Mouse (Mus musculus): ENCODE measurements around the gene Rnasek. TPM values are rescaled to one million over a fixed set of nuclear protein-coding genes. Genes with fewer than 3 reads are reported as not detected.
A peak's percentile ranks its signal among the peaks of the same experiment; 100 is the strongest.

Rnasek gene
- polyA plus RNA-seq, 1 experiment from 2014 or later = 126 TPM

DNA sequence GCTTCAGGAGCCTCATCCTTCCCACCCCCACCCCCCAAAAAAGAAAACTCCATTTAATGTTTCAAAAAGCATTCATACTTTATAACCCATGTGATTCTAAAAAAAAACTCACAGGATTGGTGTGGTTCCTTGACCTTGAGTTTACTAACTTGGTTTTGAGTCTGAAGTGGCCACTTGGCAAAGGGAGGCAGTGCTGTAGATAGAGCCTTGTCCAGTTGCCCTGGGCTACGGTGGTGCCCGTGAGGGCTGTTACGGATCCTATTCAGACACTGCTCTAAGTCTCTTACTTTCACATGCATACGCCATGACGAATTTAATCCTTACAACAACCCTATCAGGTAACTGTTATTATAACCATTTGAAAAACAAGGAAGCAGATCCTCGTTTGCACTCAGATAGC lies 27.7 kb downstream of the Rnasek start:
- H3K27me3 ChIP-seq (ENCODE audit: insufficient read depth, poor library complexity, severe bottlenecking) = peaks cover 62% of the 10 kb centered on the region
- no peak overlapping the region for H3K4me3 ChIP-seq
- no peak for DNase-seq (ENCODE audit: low spot score)
- no peak overlapping the region for H3K27ac ChIP-seq
- H3K9me3 ChIP-seq = no peaks in the 10 kb centered on the region
- H3K4me1 ChIP-seq = peaks cover 22% of the 10 kb centered on the region
- WGBS = 71% methylated on average over 6 of the region's 6 CpGs
- 0 out of 2 replicates have a peak, but pooled peaks cover 5% of the 10 kb centered on the region for H3K36me3 ChIP-seq

DNA sequence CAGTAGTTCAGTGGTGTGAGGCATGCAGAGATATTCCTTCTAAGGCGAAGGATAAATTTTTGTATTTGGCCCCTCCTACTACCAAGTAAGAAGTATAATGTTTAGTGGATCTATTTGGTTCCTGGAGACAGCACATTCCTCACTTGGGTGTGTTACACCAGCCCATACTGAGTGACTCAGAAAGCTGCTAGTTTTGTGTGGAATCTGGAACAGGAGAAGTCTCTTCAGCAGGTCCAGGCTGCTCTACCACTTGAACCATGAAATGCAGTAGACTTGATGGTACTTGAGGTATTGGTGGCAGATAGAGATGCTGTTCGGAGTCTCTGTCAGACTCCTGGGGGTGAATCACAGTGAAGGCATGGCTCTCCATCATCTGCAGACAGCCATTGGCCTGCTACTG lies 29.0 kb downstream of the Rnasek start:
- H3K4me3 ChIP-seq = no peak overlapping the region
- no peaks in the 10 kb centered on the region for H3K36me3 ChIP-seq
- no peaks in the 10 kb centered on the region for H3K9me3 ChIP-seq
- H3K27ac ChIP-seq = no peak overlapping the region
- DNase-seq (ENCODE audit: low spot score) = no peak
- H3K4me1 ChIP-seq = peaks cover 21% of the 10 kb centered on the region
- WGBS = 89% methylated on average over 2 of the region's 2 CpGs
- H3K27me3 ChIP-seq (ENCODE audit: insufficient read depth, poor library complexity, severe bottlenecking) = peaks cover 57% of the 10 kb centered on the region

GRCm38 (mm10) chr11:70208778-70209388 lies 30.8 kb downstream of the Rnasek start:
- Histone ChIP-seq H3K36me3 (no peaks in the 10 kb centered on the region), H3K27ac (no peak overlapping the region), H3K9me3 (no peaks in the 10 kb centered on the region), H3K27me3 (ENCODE audit: insufficient read depth, poor library complexity, severe bottlenecking) (peaks cover 53% of the 10 kb centered on the region), H3K4me3 (no peak overlapping the region), H3K4me1 (peaks cover 3% of the 10 kb centered on the region; the same call in 1 of the 2 replicates)
- 65% methylated on average over 5 of the region's 5 CpGs for WGBS
- no peak for DNase-seq (ENCODE audit: low spot score)

DNA sequence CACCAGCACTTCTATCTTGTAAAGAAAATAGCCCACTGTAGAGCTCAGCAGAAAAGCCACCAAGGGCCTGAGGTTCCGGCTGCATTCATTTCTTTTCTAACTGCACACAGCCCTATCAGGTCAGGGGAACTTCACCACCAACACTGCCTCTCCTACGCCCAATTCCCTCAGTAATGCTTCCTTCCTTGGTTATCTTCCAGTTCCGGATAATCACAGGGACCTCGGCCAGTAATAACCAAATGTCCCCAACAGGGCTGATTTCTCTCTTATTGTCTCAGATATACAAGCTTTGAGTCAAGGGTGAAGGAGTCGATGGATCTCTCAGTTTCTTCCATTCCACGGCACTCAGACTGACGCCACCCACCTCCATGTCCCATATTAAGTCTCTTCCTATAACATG lies 32.4 kb downstream of the Rnasek start:
- Histone ChIP-seq H3K27me3 (ENCODE audit: insufficient read depth, poor library complexity, severe bottlenecking) (peaks cover 47% of the 10 kb centered on the region), H3K4me1 (no peaks in the 10 kb centered on the region), H3K4me3 (no peak overlapping the region), H3K27ac (no peak overlapping the region), H3K36me3 (no peaks in the 10 kb centered on the region), H3K9me3 (no peaks in the 10 kb centered on the region)
- WGBS = 70% methylated on average over 7 of the region's 7 CpGs
- no peak for DNase-seq (ENCODE audit: low spot score)

DNA sequence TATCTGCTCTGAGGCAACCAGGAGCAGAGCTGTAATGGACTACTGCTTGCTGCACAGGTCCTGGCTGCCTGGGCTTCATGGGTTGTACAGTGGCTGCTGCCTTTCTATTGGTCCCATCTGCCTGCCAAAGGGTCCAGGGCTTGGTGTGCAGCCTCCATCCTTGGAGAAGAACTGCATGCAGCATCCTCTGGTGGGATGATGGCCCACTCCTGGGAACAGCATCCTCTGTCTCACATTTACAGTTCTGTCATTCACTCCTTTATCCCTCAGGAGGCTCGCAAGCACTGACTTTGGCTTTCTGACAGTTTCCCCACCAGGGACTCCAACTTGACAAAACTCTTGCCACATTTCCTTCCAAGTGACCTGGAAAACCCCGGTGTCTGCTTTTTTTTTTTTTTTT lies 32.8 kb downstream of the Rnasek start:
- Histone ChIP-seq H3K4me1 (no peaks in the 10 kb centered on the region), H3K27ac (no peak overlapping the region), H3K4me3 (no peak overlapping the region), H3K27me3 (ENCODE audit: insufficient read depth, poor library complexity, severe bottlenecking) (peaks cover 43% of the 10 kb centered on the region; the same call in 1 of the 2 replicates), H3K9me3 (no peaks in the 10 kb centered on the region), H3K36me3 (no peaks in the 10 kb centered on the region)
- no peak for DNase-seq (ENCODE audit: low spot score)
- WGBS = 75% methylated on average over 2 of the region's 2 CpGs

DNA sequence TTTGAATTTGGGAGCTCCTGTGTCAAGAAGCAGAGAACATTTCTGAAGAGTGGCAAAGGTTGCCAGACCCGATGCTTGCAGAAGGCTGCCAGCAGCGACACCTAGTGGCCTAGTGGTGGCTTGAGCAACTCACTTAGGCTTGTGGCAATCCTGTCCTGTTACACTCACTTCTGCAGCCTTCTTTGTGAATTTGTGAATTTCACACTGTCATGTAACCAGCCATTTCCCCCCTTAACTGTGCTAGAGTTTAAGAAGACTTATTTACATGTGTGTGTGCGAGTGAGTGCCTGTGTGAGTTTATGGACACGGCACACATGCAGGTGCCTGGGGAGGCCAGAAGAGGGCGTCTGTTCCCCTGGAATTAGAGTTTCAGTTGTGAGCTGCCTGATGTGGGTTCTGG lies 38.0 kb downstream of the Rnasek start:
- 0 out of 2 replicates have a peak, but pooled peaks cover 3% of the 10 kb centered on the region for H3K4me1 ChIP-seq
- H3K27ac ChIP-seq = no peak overlapping the region
- H3K4me3 ChIP-seq = no peak overlapping the region
- WGBS = 41% methylated on average over 5 of the region's 5 CpGs
- H3K36me3 ChIP-seq = no peaks in the 10 kb centered on the region
- H3K9me3 ChIP-seq = no peaks in the 10 kb centered on the region
- peaks cover 35% of the 10 kb centered on the region; the same call in 1 of the 2 replicates for H3K27me3 ChIP-seq (ENCODE audit: insufficient read depth, poor library complexity, severe bottlenecking)
- DNase-seq (ENCODE audit: low spot score) = peak; percentile 90

- no peak overlapping the region for H3K27ac ChIP-seq
Measured at GRCm38 (mm10) chr11:70200036-70200608, 39.5 kb downstream of the Rnasek start.

DNA sequence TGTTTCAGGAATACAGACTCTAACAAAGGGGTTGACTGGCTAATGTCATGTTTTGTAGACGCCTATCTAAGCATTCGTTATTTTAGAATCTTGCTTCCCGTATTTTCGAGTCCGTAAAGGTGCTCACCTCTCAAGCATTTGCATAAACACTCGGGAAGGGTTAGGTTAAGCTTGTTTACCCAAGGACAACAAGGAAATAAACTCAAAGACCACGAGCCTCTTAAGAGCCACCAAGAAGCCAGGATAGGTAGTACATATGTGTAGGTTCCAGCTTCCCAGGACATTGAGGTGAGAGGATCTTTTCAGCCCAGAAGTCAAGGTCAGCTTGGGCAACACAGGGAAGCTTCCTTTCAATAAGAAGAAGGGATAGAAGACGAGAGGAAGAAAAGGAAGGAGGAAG lies 40.5 kb downstream of the Rnasek start:
- Histone ChIP-seq H3K36me3 (no peaks in the 10 kb centered on the region), H3K9me3 (no peaks in the 10 kb centered on the region), H3K4me1 (0 out of 2 replicates have a peak, but pooled peaks cover 3% of the 10 kb centered on the region), H3K27ac (no peak overlapping the region), H3K27me3 (ENCODE audit: insufficient read depth, poor library complexity, severe bottlenecking) (peaks cover 15% of the 10 kb centered on the region; the same call in 1 of the 2 replicates), H3K4me3 (no peak overlapping the region)
- WGBS = 78% methylated on average over 8 of the region's 8 CpGs
- no peak for DNase-seq (ENCODE audit: low spot score)

More at GRCm38 (mm10) chr11:70200036-70200608, 39.5 kb downstream of the Rnasek start:
- Histone ChIP-seq H3K27me3 (ENCODE audit: insufficient read depth, poor library complexity, severe bottlenecking) (peaks cover 23% of the 10 kb centered on the region; the same call in 1 of the 2 replicates), H3K4me3 (no peak overlapping the region), H3K9me3 (no peaks in the 10 kb centered on the region), H3K36me3 (no peaks in the 10 kb centered on the region), H3K4me1 (0 out of 2 replicates have a peak, but pooled peaks cover 3% of the 10 kb centered on the region)
- WGBS = 86% methylated on average over 5 of the region's 5 CpGs
- DNase-seq (ENCODE audit: low spot score) = no peak

DNA sequence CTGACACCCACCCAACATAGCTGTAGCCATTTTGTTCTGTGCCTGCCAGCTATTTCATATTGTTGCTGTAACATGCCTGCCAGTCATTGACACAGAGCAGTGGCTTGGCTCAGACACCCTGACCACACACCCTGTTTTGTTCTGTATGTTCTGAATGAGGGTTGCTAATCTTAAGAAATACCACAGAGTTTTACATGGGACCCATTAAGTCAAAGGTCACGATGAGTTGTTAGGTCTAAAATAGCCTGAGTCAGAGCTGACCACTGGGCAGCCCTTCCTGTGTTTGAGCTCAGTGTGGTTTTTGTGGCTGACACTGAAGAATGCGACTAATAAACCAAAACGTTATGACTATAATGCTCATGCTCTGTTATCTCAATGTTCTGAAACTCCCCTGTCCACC lies 41.3 kb downstream of the Rnasek start:
- no peak overlapping the region for H3K4me3 ChIP-seq
- peaks cover 13% of the 10 kb centered on the region; the same call in 1 of the 2 replicates for H3K27me3 ChIP-seq (ENCODE audit: insufficient read depth, poor library complexity, severe bottlenecking)
- no peaks in the 10 kb centered on the region for H3K36me3 ChIP-seq
- H3K27ac ChIP-seq = no peak overlapping the region
- H3K9me3 ChIP-seq = no peaks in the 10 kb centered on the region
- DNase-seq (ENCODE audit: low spot score) = no peak
- 86% methylated on average over 3 of the region's 3 CpGs for WGBS
- H3K4me1 ChIP-seq = 0 out of 2 replicates have a peak, but pooled peaks cover 3% of the 10 kb centered on the region

DNA sequence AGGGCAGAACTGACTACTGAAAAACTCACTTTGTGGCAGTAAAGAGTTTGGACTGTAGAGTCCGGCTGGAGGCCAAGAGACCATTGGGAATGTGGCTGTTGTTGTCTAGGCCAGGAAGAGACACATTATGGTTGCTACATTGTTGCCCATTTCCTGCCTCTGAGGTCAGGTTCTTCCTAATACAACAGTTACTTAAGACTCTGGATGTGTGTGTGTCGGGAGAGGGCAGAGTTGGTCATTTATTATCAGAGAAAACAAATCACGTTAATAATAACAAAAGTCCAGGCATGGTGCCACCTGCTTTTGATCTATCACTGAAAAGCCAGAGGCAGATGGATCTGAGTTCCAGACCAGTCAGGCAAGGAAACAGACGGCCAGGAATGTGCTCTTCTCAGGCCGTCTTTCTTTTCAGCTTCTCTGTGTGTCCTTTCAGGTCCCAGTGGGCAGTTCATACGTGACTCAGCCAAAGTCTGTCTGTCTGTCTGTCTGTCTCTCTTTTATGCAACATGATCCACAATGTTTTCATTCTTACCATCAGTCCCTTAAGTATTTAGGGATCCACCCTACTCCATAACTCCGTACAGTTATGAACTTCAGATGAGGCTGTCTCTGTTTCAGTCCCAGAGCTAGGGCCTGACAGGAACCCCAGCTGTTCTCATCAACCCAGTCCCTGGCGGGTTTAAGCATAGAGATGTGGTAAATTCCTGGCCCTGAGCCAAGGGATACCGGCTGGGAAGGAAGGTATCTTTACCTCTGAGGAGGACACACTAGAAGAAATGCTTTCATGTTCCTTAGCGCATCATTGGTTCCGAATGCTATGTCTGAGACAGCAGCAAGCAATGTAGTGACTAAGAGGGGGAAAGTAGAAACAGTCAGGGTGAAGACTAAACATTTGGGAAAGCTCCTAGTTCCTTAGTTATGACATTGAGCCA lies 46.0 kb downstream of the Rnasek start:
- DNase-seq (ENCODE audit: low spot score) = no peak
- H3K4me1 ChIP-seq = no peaks in the 10 kb centered on the region

GRCm38 (mm10) chr11:70192157-70192556 lies 47.5 kb downstream of the Rnasek start:
- Histone ChIP-seq H3K36me3 (no peaks in the 10 kb centered on the region), H3K27me3 (ENCODE audit: insufficient read depth, poor library complexity, severe bottlenecking) (no peaks in the 10 kb centered on the region), H3K4me3 (no peak overlapping the region), H3K9me3 (no peaks in the 10 kb centered on the region), H3K4me1 (no peaks in the 10 kb centered on the region), H3K27ac (no peak overlapping the region)
- no peak for DNase-seq (ENCODE audit: low spot score)
- 78% methylated on average over 4 of the region's 4 CpGs for WGBS

More for the DNA sequence above, 46.0 kb downstream of the Rnasek start:
- Histone ChIP-seq H3K9me3 (no peaks in the 10 kb centered on the region), H3K27me3 (ENCODE audit: insufficient read depth, poor library complexity, severe bottlenecking) (no peaks in the 10 kb centered on the region), H3K4me3 (no peak overlapping the region), H3K27ac (no peak overlapping the region), H3K36me3 (no peaks in the 10 kb centered on the region)
- 53% methylated on average over 11 of the region's 11 CpGs for WGBS

GRCm38 (mm10) chr11:70191188-70191587 lies 48.5 kb downstream of the Rnasek start:
- Histone ChIP-seq H3K4me3 (no peak overlapping the region), H3K36me3 (no peaks in the 10 kb centered on the region), H3K9me3 (no peaks in the 10 kb centered on the region), H3K4me1 (no peaks in the 10 kb centered on the region), H3K27me3 (ENCODE audit: insufficient read depth, poor library complexity, severe bottlenecking) (no peaks in the 10 kb centered on the region), H3K27ac (no peak overlapping the region)
- no peak for DNase-seq (ENCODE audit: low spot score)
- 81% methylated on average over 6 of the region's 6 CpGs for WGBS
